Mouse (Mus musculus) urinary bladder, adult 2 months (tissue): ENCODE results near the gene Fzd2. TPM values are rescaled to one million over a fixed set of nuclear protein-coding genes. Genes with fewer than 3 reads are reported as not detected.
"Not testable (repeated sequence)": the region's sequence is repeated elsewhere in the genome, so short reads cannot be mapped to it uniquely, and the experiment has no call there.

ENCODE experiments used
- DNase-seq: peaks from one replicate; pipeline ENCODE4 v3.0.0; 2022; ENCODE audit warnings: low spot score
- polyA plus RNA-seq: library from polyadenylated mRNA; depleted of rRNA; stranded (reverse); fragments of >200 nt; gene quantifications from 2 replicates; pipeline ENCODE4 v1.2.3, GENCODE M21; 2012

Gene Fzd2
- polyA plus RNA-seq, 1 experiment: 53.7 TPM

GRCm38 (mm10) chr11:102581281-102582015 is 22.7 kb upstream of the Fzd2 start:
- DNase-seq: no peak

GRCm38 (mm10) chr11:102582016-102582610 is 22.1 kb upstream of the Fzd2 start:
- DNase-seq: no peak

DNA sequence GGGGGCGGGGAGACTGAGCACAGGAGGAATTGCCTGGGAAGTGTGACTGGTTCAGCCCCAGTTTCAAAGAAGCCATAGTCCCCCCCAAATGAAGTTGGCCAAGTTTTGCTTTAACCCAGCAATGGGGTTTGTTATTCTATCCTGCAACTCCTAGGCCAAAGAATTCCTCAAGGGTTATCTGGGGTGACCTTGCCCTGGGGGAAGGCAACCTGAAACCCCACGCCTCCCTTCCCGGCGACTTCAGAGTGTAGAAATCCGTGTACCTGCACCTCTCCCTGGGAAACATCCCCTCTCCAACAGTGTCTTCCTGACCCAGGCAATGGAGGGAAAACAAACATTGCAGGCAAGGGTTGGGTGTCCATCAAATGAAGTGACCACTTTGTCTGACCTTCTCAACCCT is 21.5 kb upstream of the Fzd2 start:
- no peak for DNase-seq

DNA sequence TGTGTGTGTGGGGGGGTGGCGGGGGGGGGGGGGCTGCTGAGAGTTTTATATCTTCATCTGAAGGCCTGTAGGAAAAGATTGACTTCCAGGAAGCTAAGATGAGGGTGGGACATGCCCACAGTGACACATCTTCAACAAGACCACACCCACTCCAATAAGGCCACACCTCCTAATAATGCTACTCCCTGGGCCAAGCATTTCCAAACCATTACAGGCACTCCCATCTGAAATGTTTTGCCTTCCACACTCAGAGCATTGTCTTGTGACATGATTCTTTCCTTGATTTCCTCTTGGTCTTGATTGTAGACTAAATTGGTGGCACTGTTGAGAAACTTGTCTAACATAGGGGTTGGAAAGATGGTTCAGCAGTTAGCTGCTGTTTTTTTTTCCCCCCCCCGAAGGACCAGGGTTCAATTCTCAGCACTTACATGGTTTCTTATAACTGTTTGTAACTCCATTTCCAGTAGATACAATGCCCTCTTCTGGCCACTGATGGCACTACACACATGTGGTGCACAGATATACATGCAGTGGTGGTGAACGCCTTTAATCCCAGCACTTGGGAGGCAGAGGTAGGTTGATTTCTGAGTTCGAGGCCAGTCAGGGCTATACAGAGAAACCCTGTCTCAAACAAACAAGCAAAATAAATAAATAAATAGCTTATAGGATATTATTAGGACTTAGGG is 17.6 kb upstream of the Fzd2 start:
- DNase-seq: no peak

- DNase-seq: no peak
These were observed 16.6 kb upstream of the Fzd2 start for GRCm38 (mm10) chr11:102587554-102587953.

GRCm38 (mm10) chr11:102595341-102595820 is 8.8 kb upstream of the Fzd2 start:
- no peak for DNase-seq

- DNase-seq: no peak
These were observed 4.3 kb upstream of the Fzd2 start for GRCm38 (mm10) chr11:102599912-102600311.

DNA sequence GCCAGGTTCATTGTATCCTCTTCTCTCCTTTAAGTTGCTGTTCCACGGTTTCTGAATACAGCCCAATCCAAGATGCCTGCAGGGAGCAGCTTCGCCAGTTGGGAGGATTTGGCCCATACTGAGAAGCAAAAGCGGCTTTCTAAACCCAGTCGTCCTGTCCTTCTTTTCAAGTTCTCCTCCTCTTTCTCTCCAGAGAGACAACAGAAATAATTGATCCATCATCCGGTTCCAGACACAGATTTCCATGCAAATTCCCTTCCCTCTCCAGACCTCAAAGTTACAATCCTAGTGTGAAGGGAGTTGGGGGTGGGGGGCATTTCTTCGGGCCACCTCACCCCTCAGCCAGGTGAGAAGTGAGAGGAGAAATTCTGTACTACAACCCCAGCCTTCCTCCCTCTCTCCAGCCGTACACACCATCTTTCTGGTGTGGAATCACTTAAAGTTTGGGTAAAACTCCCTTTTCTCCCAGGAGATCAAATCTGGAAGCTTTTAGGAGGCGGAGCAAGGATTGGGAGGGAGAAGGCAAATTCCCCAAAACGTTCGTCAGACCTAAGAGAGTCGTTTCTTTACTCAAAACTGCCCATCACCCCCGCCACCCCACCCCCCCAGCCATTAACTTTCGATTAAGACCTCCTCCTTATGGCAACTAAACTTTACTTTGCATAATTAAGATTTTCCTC is 1.2 kb upstream of the Fzd2 start:
- DNase-seq: no peak

GRCm38 (mm10) chr11:102603496-102603850 is 723 bp upstream of the Fzd2 start:
- no peak for DNase-seq

- DNase-seq: peak; percentile 58
These were observed 769 bp downstream of the Fzd2 start for GRCm38 (mm10) chr11:102604777-102605552.

- peak; percentile 38 for DNase-seq
These were observed 1.6 kb downstream of the Fzd2 start for GRCm38 (mm10) chr11:102605553-102606416.

- DNase-seq: no peak
These were observed 2.6 kb downstream of the Fzd2 start for GRCm38 (mm10) chr11:102606751-102607171.

DNA sequence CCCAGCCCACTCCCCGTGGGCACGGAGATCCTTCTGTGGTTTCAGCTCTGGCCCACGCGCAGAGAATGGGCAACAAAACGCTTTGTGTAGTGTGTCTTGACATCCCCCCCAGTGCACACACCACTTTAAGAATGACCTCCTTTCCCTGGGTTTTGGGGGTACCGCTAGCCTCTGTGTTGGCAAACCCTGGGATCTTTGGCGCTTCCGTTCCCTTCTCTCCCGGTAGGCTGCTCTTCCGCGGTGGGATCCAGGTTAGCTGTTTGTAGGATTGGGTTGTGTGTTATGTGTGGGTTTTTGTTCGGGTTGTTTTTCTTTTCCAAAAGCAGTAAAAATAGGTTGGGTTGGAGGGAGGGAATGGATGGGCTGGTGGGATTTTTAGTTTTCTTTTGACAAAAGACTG is 3.0 kb downstream of the Fzd2 start:
- DNase-seq: not testable (repeated sequence)

DNA sequence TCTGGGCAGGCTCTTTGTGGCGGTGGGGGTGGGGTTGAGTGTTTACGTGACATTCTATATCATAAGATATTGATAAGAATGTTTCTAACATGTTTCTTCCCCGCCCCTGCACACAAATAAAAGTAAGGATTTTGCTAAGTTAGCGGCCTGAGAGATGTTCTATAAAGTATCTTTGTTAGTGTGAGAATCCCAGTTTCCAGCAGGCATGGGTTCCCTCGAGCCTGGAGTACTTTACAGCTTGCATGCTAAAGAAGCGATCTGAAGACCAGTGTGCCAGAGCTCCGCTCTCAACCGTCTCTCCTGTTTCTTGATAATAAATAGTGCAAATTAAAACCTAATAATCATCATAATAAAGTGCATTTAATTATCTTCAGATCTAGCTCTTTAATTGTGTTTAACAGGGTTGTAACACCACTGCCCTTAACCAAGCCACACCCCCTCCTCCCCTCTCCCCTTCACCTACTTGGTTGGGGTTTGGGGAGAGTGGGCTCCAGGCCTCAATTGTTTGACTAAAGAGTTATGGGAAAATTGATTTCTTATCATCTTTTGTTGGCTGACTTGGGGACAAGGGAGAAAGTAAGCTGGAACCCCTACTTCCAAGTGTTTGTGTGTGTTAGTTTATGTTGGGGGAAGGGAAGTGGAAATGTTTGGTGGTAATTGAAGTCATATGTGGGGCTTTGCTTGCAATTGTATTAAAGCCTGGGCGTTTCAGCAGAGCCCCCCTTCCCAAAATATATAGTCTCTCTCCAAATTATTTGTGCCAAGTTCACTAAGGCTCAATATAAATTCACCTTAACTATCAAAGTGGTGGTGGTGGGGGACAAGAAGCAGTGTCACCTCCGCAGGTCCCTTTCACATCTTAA is 3.7 kb downstream of the Fzd2 start:
- no peak for DNase-seq

DNA sequence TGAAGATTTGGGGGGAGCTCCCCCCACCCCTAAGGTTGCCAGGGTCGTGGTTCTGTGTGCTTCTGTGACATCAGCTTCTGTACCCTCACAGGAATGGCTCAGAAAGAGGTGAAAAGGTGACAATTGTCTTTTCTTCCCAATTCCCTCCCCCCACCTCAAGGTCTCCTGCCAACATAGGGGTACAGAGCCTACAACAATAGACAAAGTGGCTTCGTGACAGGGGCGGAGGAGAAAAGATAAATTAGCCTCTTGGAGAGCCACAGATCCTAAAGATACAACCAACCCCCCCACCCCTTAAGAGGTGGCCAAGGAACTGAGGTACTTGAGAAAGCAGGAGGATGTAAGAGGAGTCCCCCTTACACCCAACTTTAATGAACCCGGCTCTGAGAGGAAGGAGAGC is 4.5 kb downstream of the Fzd2 start:
- DNase-seq: no peak

DNA sequence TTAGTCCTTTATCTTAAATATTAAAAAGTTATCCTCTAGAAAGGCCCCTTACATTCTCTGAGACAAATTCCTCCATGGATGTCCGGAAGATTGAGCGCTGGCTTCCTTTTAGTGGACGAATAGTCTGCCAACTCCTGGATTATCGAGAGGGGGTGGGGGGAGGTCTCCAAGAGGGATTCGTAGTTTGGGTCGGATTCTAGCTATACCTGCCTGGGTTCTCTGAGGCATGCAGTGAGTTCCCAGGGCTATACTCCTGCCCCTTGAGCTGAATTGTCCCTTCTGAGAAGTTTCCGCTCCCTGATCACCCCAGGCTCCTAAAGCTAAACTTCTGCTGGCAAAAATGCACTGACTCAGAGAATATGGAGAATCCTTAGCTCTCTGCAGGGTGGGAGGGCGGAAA is 5.3 kb downstream of the Fzd2 start:
- no peak for DNase-seq

DNA sequence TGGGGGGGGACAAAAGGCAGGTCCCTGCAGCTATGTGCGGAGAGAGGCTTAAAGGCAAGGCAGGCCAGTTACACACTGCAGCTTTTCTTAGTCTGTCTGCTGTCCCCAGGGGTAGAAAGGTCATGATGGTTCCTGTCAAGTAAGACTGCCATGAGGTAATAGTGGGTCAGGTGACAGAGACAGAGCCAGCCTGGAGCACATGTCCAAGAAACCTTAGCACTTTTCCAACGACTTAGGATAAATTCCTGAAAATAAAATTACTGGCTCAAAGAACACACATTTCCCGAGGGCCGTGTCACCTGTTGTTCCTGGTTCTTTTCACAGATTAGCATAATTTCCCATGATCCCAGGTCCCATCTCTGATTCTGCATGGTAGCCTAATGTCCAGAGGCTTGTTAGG is 6.1 kb downstream of the Fzd2 start:
- DNase-seq: no peak

DNA sequence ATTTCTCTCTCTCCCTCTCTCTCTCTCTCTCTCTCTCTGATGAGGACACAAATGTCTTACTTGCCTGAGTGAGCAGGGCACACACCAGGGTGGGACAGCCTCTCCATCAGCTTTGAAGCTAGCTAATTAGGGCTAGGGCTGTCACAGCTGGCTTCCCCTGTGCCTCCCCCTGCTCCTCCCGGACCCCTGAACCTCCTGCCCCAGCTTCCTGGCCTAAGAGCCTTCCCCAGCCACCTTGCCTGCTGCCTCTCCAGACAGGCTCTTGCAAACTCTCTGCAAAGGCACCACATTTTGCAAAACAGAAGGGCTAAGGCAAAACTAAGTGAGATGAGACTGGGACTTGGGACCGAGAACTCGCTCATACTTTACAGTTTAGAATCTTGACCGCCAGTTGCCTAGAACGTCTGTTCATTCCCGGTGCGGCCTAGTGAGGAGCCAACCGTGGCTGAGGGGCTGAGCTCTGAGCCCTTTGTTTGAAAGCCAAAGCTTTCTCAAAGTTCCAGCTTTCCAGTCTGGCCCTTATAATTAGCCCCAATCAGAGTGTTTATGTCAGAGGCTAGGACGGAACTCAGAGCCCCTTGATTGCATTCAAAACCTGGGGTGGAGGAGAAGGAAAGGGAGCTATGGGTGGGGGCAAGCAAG is 6.6 kb downstream of the Fzd2 start:
- no peak for DNase-seq

DNA sequence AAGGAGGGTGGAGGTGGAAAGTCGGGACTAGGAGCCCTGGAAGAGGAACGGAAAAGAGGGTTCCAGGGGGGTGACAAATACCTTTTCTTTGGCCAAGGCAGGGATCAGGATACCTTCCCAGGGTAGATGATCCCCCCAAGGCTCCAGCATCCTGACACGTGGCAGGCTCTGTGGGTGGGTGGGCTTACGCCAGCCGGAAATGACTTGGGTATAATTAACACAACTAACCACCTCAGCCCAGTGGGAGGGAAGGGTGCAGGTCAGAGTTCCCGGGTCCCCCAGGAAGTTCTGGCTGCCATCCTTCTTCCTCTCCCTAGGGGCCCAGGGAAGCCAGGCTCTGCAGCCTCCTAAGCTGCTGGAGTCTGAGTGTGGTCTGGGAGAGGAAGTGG is 7.1 kb downstream of the Fzd2 start:
- DNase-seq: no peak
